Mouse (Mus musculus): ENCODE data around the gene Pdlim5. TPM values are rescaled to one million over a fixed set of nuclear protein-coding genes. Genes with fewer than 3 reads are reported as not detected.

The Pdlim5 gene
- polyA plus RNA-seq, 1 experiment from 2014 or later = 84.5 TPM

- Histone ChIP-seq H3K27ac (replicated peaks; ENCODE audit: low read depth, low read length) (peak overlapping the region; percentile 44), H3K9me3 (ENCODE audit: control insufficient read depth, low read length) (no peaks in the 10 kb centered on the region), H3K4me3 (ENCODE audit: low read depth, low read length) (no peak overlapping the region), H3K36me3 (ENCODE audit: control insufficient read depth, insufficient read depth, low read length) (no peaks in the 10 kb centered on the region), H3K4me1 (ENCODE audit: control insufficient read depth, insufficient read depth, low read length) (no peaks in the 10 kb centered on the region), H3K27me3 (replicated peaks; ENCODE audit: control insufficient read depth, insufficient read depth, low read length) (no peaks in the 10 kb centered on the region), H3K9ac (ENCODE audit: low read depth, low read length) (no peak overlapping the region), H3K4me2 (ENCODE audit: low read depth, low read length) (no peak overlapping the region)
- 20% methylated on average over 2 of the region's 2 CpGs for WGBS
- ATAC-seq (ENCODE audit: low read depth) (peak; percentile 94), DNase-seq (ENCODE audit: low spot score) (peak; percentile 90)
Measured at GRCm38 (mm10) chr3:142318147-142318546, 77.3 kb downstream of the Pdlim5 start.

DNA sequence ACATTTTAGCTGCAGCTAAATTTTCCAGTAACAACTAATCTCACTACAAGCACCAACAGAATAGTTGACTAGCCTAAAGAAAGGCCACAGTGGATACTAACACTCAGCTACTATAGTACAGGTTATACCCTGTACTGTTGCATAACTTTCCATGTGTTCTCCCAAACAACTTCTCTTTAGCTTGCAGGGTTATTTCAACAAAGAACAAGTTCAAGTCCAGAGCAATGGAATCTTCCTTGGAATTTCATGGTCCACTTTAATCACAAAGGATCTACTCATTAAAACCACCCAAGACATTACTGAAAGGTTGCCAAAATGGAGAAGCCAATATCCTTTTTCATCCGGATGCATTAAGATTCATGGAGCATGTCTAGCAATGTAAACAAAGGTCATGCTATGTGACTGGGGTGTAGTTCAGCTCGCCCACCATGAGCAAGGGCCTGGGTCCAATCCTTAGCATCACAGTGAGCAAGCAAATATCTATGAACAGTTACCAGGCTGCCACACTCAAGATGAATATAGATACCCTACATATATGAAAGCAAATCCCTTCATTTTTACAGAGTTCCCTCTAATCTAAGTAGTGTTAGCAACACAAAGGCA, 79.3 kb downstream of the Pdlim5 start:
- no peak overlapping the region for H3K4me2 ChIP-seq (ENCODE audit: low read depth, low read length)
- H3K27ac ChIP-seq (replicated peaks; ENCODE audit: low read depth, low read length) = no peak overlapping the region
- no peaks in the 10 kb centered on the region for H3K4me1 ChIP-seq (ENCODE audit: control insufficient read depth, insufficient read depth, low read length)
- 66% methylated on average over 2 of the region's 2 CpGs for WGBS
- DNase-seq (ENCODE audit: low spot score) = no peak
- ATAC-seq (ENCODE audit: low read depth) = no peak
- H3K36me3 ChIP-seq (ENCODE audit: control insufficient read depth, insufficient read depth, low read length) = no peaks in the 10 kb centered on the region
- no peaks in the 10 kb centered on the region for H3K27me3 ChIP-seq (replicated peaks; ENCODE audit: control insufficient read depth, insufficient read depth, low read length)
- H3K4me3 ChIP-seq (ENCODE audit: low read depth, low read length) = no peak overlapping the region
- no peak overlapping the region for H3K9ac ChIP-seq (ENCODE audit: low read depth, low read length)
- no peaks in the 10 kb centered on the region for H3K9me3 ChIP-seq (ENCODE audit: control insufficient read depth, low read length)

- no peak overlapping the region for H3K9ac ChIP-seq (ENCODE audit: low read depth, low read length)
- WGBS = 53% methylated on average over 2 of the region's 2 CpGs
- H3K9me3 ChIP-seq (ENCODE audit: control insufficient read depth, low read length) = no peaks in the 10 kb centered on the region
- ATAC-seq (ENCODE audit: low read depth) = peak; percentile 76; the same call in 1 of the 2 replicates
- no peaks in the 10 kb centered on the region for H3K36me3 ChIP-seq (ENCODE audit: control insufficient read depth, insufficient read depth, low read length)
- no peak overlapping the region for H3K4me3 ChIP-seq (ENCODE audit: low read depth, low read length)
- no peaks in the 10 kb centered on the region for H3K27me3 ChIP-seq (replicated peaks; ENCODE audit: control insufficient read depth, insufficient read depth, low read length)
- no peak overlapping the region for H3K27ac ChIP-seq (replicated peaks; ENCODE audit: low read depth, low read length)
- no peak overlapping the region for H3K4me2 ChIP-seq (ENCODE audit: low read depth, low read length)
- DNase-seq (ENCODE audit: low spot score) = peak; percentile 31
- H3K4me1 ChIP-seq (ENCODE audit: control insufficient read depth, insufficient read depth, low read length) = no peaks in the 10 kb centered on the region
Measured at GRCm38 (mm10) chr3:142311075-142311474, 84.4 kb downstream of the Pdlim5 start.

DNA sequence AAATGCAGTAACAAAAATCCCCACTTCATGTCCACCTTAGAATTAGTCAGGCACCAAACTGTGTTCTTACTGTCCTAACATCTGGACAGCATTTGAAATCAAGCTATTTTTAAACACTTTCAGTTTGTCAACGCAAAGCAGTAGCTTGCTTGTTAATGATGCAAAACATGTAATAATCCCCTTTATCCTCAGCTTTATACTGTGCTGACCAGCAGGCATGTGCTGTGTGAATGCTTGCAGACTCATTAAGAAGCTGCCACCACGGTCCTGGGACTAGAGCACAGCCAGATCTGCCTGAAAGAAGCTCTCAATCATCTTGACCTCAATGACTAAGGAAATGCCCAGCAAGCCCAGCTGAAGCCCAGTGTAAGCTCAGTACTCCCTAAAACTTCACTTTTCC, 85.0 kb downstream of the Pdlim5 start:
- H3K27me3 ChIP-seq (replicated peaks; ENCODE audit: control insufficient read depth, insufficient read depth, low read length) = no peaks in the 10 kb centered on the region
- H3K9ac ChIP-seq (ENCODE audit: low read depth, low read length) = no peak overlapping the region
- no peaks in the 10 kb centered on the region for H3K9me3 ChIP-seq (ENCODE audit: control insufficient read depth, low read length)
- no peaks in the 10 kb centered on the region for H3K4me1 ChIP-seq (ENCODE audit: control insufficient read depth, insufficient read depth, low read length)
- DNase-seq (ENCODE audit: low spot score) = no peak
- no peak overlapping the region for H3K27ac ChIP-seq (replicated peaks; ENCODE audit: low read depth, low read length)
- H3K4me3 ChIP-seq (ENCODE audit: low read depth, low read length) = no peak overlapping the region
- no peaks in the 10 kb centered on the region for H3K36me3 ChIP-seq (ENCODE audit: control insufficient read depth, insufficient read depth, low read length)
- H3K4me2 ChIP-seq (ENCODE audit: low read depth, low read length) = no peak overlapping the region
- 26% methylated on average over 2 of the region's 2 CpGs for WGBS
- no peak for ATAC-seq (ENCODE audit: low read depth)

DNA sequence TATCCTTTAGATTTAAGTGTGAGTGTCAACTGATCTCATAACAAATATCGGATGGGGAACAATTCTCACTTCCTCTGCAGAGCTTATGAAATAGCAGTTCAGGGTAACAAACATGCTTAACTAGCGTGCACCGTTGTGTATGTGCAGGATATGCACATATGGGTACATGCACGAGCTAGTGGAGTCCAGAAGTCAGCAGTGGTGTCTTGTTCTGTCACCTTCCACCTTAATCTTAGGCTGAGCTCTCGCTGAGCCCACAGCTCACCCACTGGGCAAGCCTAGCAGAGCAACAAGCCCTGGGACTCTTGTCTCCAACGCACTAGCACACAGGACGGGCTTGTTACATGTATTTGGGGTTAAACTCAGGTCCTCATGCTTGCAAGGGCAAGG, 100.2 kb downstream of the Pdlim5 start:
- 79% methylated on average over 7 of the region's 7 CpGs for WGBS

DNA sequence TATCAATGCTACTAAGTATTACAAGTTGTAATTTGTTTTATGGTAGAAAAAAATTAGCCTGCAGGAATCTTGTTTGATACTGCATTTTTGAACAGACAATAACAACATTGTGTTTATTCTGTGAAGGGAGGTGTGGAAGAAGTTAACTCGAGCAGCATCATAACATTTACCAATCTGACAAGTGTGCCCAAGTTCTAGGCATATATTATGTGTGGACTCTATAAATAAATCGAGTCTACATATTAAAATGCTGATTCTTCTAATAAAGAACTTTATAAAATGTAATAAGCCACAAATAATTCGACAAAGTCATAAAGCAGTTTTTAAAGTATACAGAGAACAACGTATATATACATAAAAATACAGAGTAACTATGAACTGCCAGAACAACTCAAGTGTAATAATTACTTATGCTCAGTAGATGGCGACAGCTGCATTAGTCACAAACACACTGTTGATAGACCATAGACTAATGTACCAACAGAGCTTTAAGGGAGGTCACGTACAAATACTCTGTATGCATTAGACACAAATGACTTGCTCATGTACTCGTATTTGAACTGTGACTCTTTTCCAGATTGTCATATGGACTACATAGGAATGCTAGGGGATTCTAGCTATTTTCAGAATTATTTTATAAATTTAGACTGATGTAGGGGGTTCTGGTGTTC, 100.7 kb downstream of the Pdlim5 start:
- ATAC-seq (ENCODE audit: low read depth) = peak; percentile 85
- 18% methylated on average over 7 of the region's 7 CpGs for WGBS

More for the DNA sequence above, 100.2 kb downstream of the Pdlim5 start:
- DNase-seq (ENCODE audit: low spot score) (no peak), ATAC-seq (ENCODE audit: low read depth) (no peak)
- H3K36me3 ChIP-seq (ENCODE audit: control insufficient read depth, insufficient read depth, low read length) = no peaks in the 10 kb centered on the region
- no peaks in the 10 kb centered on the region for H3K4me1 ChIP-seq (ENCODE audit: control insufficient read depth, insufficient read depth, low read length)
- no peak overlapping the region for H3K4me3 ChIP-seq (ENCODE audit: low read depth, low read length)
- no peaks in the 10 kb centered on the region for H3K27me3 ChIP-seq (replicated peaks; ENCODE audit: control insufficient read depth, insufficient read depth, low read length)
- no peaks in the 10 kb centered on the region for H3K9me3 ChIP-seq (ENCODE audit: control insufficient read depth, low read length)
- no peak overlapping the region for H3K9ac ChIP-seq (ENCODE audit: low read depth, low read length)
- H3K27ac ChIP-seq (replicated peaks; ENCODE audit: low read depth, low read length) = no peak overlapping the region
- no peak overlapping the region for H3K4me2 ChIP-seq (ENCODE audit: low read depth, low read length)

GRCm38 (mm10) chr3:142293561-142293960, 101.9 kb downstream of the Pdlim5 start:
- 60% methylated on average over 7 of the region's 7 CpGs for WGBS

More for the DNA sequence above, 100.7 kb downstream of the Pdlim5 start:
- DNase-seq (ENCODE audit: low spot score) = peak; percentile 84
- Histone ChIP-seq H3K4me3 (ENCODE audit: low read depth, low read length) (no peak overlapping the region), H3K4me1 (ENCODE audit: control insufficient read depth, insufficient read depth, low read length) (no peaks in the 10 kb centered on the region), H3K9me3 (ENCODE audit: control insufficient read depth, low read length) (no peaks in the 10 kb centered on the region), H3K9ac (ENCODE audit: low read depth, low read length) (no peak overlapping the region), H3K27me3 (replicated peaks; ENCODE audit: control insufficient read depth, insufficient read depth, low read length) (no peaks in the 10 kb centered on the region), H3K4me2 (ENCODE audit: low read depth, low read length) (no peak overlapping the region), H3K27ac (replicated peaks; ENCODE audit: low read depth, low read length) (no peak overlapping the region), H3K36me3 (ENCODE audit: control insufficient read depth, insufficient read depth, low read length) (no peaks in the 10 kb centered on the region)

DNA sequence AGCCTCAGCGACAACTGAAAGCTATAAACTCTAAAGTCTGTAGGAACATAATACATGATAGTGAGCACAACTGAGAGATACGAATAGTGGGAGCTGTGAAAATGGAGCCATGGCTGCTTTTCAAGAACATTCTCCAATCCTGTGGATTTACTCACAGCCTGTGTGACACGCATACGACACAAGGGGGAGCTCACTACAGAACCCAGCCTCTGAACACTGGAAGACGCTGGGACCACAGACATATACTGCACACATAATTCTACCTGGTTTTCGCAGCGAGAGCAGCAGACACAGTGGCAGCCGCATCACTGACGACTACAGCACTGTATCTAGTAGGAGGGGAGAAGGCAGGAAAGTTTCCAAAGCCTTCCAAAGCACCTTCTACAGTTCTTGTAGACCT, 112.8 kb downstream of the Pdlim5 start:
- no peak overlapping the region for H3K27ac ChIP-seq (replicated peaks; ENCODE audit: low read depth, low read length)
- no peaks in the 10 kb centered on the region for H3K36me3 ChIP-seq (ENCODE audit: control insufficient read depth, insufficient read depth, low read length)
- peak overlapping the region; percentile 43 for H3K4me2 ChIP-seq (ENCODE audit: low read depth, low read length)
- DNase-seq (ENCODE audit: low spot score) (peak; percentile 77), ATAC-seq (ENCODE audit: low read depth) (peak; percentile 87)
- no peaks in the 10 kb centered on the region; the same call in 1 of the 2 replicates for H3K27me3 ChIP-seq (replicated peaks; ENCODE audit: control insufficient read depth, insufficient read depth, low read length)
- H3K4me1 ChIP-seq (ENCODE audit: control insufficient read depth, insufficient read depth, low read length) = no peaks in the 10 kb centered on the region
- H3K9me3 ChIP-seq (ENCODE audit: control insufficient read depth, low read length) = no peaks in the 10 kb centered on the region
- H3K9ac ChIP-seq (ENCODE audit: low read depth, low read length) = no peak overlapping the region
- 39% methylated on average over 9 of the region's 9 CpGs for WGBS
- 0 out of 2 replicates have a peak overlapping the region, but pooled peaks have one; percentile 20 for H3K4me3 ChIP-seq (ENCODE audit: low read depth, low read length)

More at GRCm38 (mm10) chr3:142293561-142293960, 101.9 kb downstream of the Pdlim5 start:
- Histone ChIP-seq H3K4me3 (ENCODE audit: low read depth, low read length) (no peak overlapping the region), H3K36me3 (ENCODE audit: control insufficient read depth, insufficient read depth, low read length) (no peaks in the 10 kb centered on the region), H3K9me3 (ENCODE audit: control insufficient read depth, low read length) (no peaks in the 10 kb centered on the region), H3K4me2 (ENCODE audit: low read depth, low read length) (no peak overlapping the region), H3K4me1 (ENCODE audit: control insufficient read depth, insufficient read depth, low read length) (no peaks in the 10 kb centered on the region), H3K9ac (ENCODE audit: low read depth, low read length) (no peak overlapping the region), H3K27me3 (replicated peaks; ENCODE audit: control insufficient read depth, insufficient read depth, low read length) (no peaks in the 10 kb centered on the region), H3K27ac (replicated peaks; ENCODE audit: low read depth, low read length) (no peak overlapping the region)
- DNase-seq (ENCODE audit: low spot score) (no peak), ATAC-seq (ENCODE audit: low read depth) (no peak)

DNA sequence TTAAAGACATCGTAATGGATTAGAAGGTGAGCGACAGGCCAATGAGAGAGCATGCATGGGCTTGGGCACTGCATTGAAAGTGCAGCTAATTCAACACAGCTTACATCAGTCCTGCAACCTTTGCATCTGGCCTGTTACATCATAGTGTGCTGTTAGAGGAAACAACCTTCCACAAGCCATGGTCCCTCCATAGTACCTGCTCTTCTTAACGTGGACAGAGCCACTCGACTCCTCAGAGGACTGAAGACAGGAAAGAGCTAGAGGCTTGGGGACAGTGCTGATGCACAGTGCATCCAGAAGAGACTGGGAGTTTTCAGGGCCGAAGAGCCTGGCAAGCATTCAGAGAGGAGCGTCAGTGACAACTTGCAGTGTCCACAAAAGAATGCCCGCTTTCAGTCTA, 113.8 kb downstream of the Pdlim5 start:
- WGBS = 82% methylated on average over 7 of the region's 7 CpGs
- H3K4me2 ChIP-seq (ENCODE audit: low read depth, low read length) = no peak overlapping the region
- H3K9me3 ChIP-seq (ENCODE audit: control insufficient read depth, low read length) = no peaks in the 10 kb centered on the region
- no peak overlapping the region for H3K4me3 ChIP-seq (ENCODE audit: low read depth, low read length)
- no peaks in the 10 kb centered on the region for H3K4me1 ChIP-seq (ENCODE audit: control insufficient read depth, insufficient read depth, low read length)
- no peaks in the 10 kb centered on the region for H3K36me3 ChIP-seq (ENCODE audit: control insufficient read depth, insufficient read depth, low read length)
- no peak for DNase-seq (ENCODE audit: low spot score)
- H3K9ac ChIP-seq (ENCODE audit: low read depth, low read length) = no peak overlapping the region
- ATAC-seq (ENCODE audit: low read depth) = no peak
- H3K27ac ChIP-seq (replicated peaks; ENCODE audit: low read depth, low read length) = no peak overlapping the region
- no peaks in the 10 kb centered on the region; the same call in 1 of the 2 replicates for H3K27me3 ChIP-seq (replicated peaks; ENCODE audit: control insufficient read depth, insufficient read depth, low read length)

All from embryonic facial prominence, embryonic 14.5 days (tissue).